In genomic region chr1:134500916-134501315, GRCm38 (mm10) we compare ENCODE assay signal across 35 mouse cellular contexts. TPM values are rescaled to one million over a fixed set of nuclear protein-coding genes. Genes with fewer than 3 reads are reported as not detected.
"Had no signal": no experiment of that assay in that cellular context is flagged by ENCODE, and none has a peak within 500 bp of the region (broad histone marks: within the 10 kb centered on the region; RNA-seq: fewer than 3 reads in every experiment).

No protein-coding gene starts in this region.

- H3K9me3 ChIP-seq: heart, embryonic 13.5 days; heart, embryonic 15.5 days; hindbrain, embryonic 13.5 days; hindbrain, embryonic 15.5 days; intestine, embryonic 15.5 days; limb, embryonic 10.5 days; limb, embryonic 12.5 days; liver, embryonic 13.5 days; liver, embryonic 15.5 days had no signal

- ATAC-seq: inflammation-experienced regulatory T-cells, adult 6 months; intestine, embryonic 15.5 days; intestine, postnatal 0 days had no signal

- H3K27ac ChIP-seq: heart, adult 2 months; heart, embryonic 13.5 days; heart, embryonic 15.5 days; hindbrain, embryonic 13.5 days; hindbrain, embryonic 15.5 days; intestine, embryonic 15.5 days; left cerebral cortex, adult 2 months; limb, embryonic 10.5 days; limb, embryonic 12.5 days; liver, embryonic 13.5 days; liver, embryonic 15.5 days had no signal

- H3K9ac ChIP-seq: heart, embryonic 13.5 days; heart, embryonic 15.5 days; hindbrain, embryonic 13.5 days; hindbrain, embryonic 15.5 days; intestine, embryonic 15.5 days; limb, embryonic 12.5 days; liver, embryonic 13.5 days; liver, embryonic 15.5 days had no signal

- H3K4me2 ChIP-seq: heart, embryonic 11.5 days; heart, embryonic 13.5 days; heart, embryonic 15.5 days; hindbrain, embryonic 13.5 days; hindbrain, embryonic 15.5 days; intestine, embryonic 15.5 days; limb, embryonic 12.5 days; liver, embryonic 11.5 days; liver, embryonic 13.5 days; liver, embryonic 15.5 days had no signal

- H3K4me3 ChIP-seq: heart, adult 2 months; heart, embryonic 13.5 days; heart, embryonic 15.5 days; hindbrain, embryonic 13.5 days; hindbrain, embryonic 15.5 days; intestine, embryonic 15.5 days; left cerebral cortex, adult 2 months; limb, embryonic 10.5 days; limb, embryonic 12.5 days; liver, embryonic 13.5 days; liver, embryonic 15.5 days had no signal

- DNase-seq: gastrocnemius, postnatal 14 days; gastrocnemius, postnatal 36 days; heart, adult 11 months; heart, adult 2 months; heart, postnatal 14 days; heart, postnatal 36 days; kidney, adult 18-20 months; kidney, adult 8-10 months; kidney, postnatal 10 days; kidney, postnatal 4 days; liver; liver, embryonic 13.5 days had no signal

- H3K27me3 ChIP-seq: heart, embryonic 13.5 days; heart, embryonic 15.5 days; hindbrain, embryonic 13.5 days; hindbrain, embryonic 15.5 days; intestine, embryonic 15.5 days; limb, embryonic 12.5 days; liver, embryonic 13.5 days; liver, embryonic 15.5 days had no signal

RNA-seq across cellular contexts. Expression of gene Mgat4e, which starts 48.6 kb away (rescaled TPM):
- total RNA-seq: gastrocnemius, adult 18-20 months; gastrocnemius, adult 8-10 months; gastrocnemius, postnatal 14 days; gastrocnemius, postnatal 36 days; heart, adult 2 months; heart, postnatal 14 days; heart, postnatal 36 days; layer of hippocampus, postnatal 10 days; layer of hippocampus, postnatal 25 days; left cerebral cortex, adult 2 months; left cerebral cortex, postnatal 14 days; left cerebral cortex, postnatal 36 days had no signal
- polyA plus RNA-seq: heart, adult 2 months; heart, embryonic 11.5 days; heart, embryonic 13.5 days; heart, embryonic 15.5 days; heart, postnatal 0 days; hindbrain, embryonic 11.5 days; hindbrain, embryonic 13.5 days; hindbrain, embryonic 15.5 days; inflammation-experienced regulatory T-cells, adult 6 months; intestine, embryonic 15.5 days; intestine, postnatal 0 days; kidney, embryonic 14.5 days; kidney, embryonic 16.5 days; limb, embryonic 10.5 days; limb, embryonic 12.5 days; liver, embryonic 11.5 days; liver, embryonic 13.5 days; liver, embryonic 15.5 days had no signal
